Mouse (Mus musculus) heart, postnatal 25 days (tissue): Measurements from ENCODE around the gene Sh2b3. TPM values are rescaled to one million over a fixed set of nuclear protein-coding genes. Genes with fewer than 3 reads are reported as not detected.
"Not testable (repeated sequence)": the region's sequence is repeated elsewhere in the genome, so short reads cannot be mapped to it uniquely, and the experiment has no call there.

Experiments used
- DNase-seq: peaks from one replicate; pipeline ENCODE4 v3.0.0; 2022; ENCODE audit warnings: low spot score
- intact Hi-C: fragments of 180-260 bp; cut with DNase I; formaldehyde crosslinking; loops from one replicate; pipeline ENCODE4 v1.15.1; 2025
- total RNA-seq, 2 experiments: library from RNA; stranded (reverse); gene quantifications; 2 replicates each; pipeline ENCODE4 v1.2.3; 2021

Sh2b3 gene
- total RNA-seq, 2 experiments from 2014 or later: 20.3 to 27.3 TPM

- not testable (repeated sequence) for DNase-seq
- intact Hi-C loops: loop anchor here (10.0 kb wide), 1 partner anchor 52 kb away; no protein-coding TSS in a partner anchor
Measured at GRCm38 (mm10) chr5:121847269-121847668, 9.8 kb upstream of the Sh2b3 start.

DNA sequence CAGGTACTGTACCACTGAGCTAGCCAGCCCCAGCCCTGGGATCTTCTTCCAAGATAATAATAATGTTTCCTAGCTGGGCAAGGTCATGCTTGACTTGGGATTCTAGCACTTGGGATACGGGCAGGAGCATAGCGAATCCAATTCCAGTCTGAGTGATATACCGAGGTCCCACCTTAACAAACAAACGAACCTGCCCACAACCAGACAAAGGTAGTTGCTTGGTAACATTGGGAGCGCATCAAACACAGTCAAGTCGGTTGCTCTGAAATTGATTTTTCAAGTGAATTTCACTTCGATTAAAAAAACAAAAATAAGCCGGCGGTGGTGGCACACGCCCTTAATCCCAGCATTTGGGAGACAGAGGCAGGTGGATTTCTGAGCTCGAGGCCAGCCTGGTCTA lies 8.9 kb upstream of the Sh2b3 start:
- intact Hi-C loops: loop anchor here (10.0 kb wide), 1 partner anchor 52 kb away; no protein-coding TSS in a partner anchor
- no peak for DNase-seq

GRCm38 (mm10) chr5:121845361-121845760 lies 7.9 kb upstream of the Sh2b3 start:
- intact Hi-C loops: loop anchor here (10.0 kb wide), 1 partner anchor 51 kb away; no protein-coding TSS in a partner anchor
- no peak for DNase-seq

DNA sequence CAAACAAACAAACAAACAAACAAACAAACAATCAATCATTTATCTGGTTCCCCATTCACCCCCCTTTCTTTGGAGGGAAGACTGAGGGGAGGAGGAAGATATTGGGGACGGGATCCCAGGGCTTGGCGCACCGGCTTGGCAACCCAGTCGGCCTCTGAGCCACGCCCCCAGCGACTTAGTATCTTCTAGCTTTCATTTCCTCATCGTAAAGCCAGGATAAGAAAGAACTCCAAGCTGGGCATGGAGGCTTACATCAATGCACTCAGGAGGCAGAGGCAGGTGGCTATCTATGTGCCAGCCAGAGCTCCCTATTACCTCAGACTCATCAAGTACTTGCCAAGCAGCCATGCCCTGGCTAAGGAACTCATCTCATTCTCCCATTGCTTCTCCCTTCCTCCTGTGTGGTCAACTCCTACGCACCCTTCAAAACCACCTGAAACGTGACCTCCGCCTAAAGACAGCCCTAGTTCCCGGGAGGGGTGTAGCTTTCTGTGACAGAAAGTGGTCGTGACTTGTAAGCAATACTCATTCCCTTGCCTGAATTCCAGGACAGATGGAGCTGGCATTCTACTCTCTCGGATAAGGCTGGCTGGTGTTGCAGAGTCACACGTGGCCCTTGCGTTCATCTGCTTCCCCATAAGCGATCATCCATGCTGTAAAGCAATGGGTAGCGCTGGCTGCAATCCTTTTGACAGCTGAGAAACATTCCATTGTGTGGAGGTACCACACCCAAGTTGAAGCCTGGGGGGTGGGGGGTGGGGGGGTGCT lies 5.9 kb upstream of the Sh2b3 start:
- intact Hi-C loops: loop anchor here (5.0 to 10.0 kb wide), 2 partner anchors 49 to 131 kb away; partner anchors contain the start of gene Atxn2
- no peak for DNase-seq

DNA sequence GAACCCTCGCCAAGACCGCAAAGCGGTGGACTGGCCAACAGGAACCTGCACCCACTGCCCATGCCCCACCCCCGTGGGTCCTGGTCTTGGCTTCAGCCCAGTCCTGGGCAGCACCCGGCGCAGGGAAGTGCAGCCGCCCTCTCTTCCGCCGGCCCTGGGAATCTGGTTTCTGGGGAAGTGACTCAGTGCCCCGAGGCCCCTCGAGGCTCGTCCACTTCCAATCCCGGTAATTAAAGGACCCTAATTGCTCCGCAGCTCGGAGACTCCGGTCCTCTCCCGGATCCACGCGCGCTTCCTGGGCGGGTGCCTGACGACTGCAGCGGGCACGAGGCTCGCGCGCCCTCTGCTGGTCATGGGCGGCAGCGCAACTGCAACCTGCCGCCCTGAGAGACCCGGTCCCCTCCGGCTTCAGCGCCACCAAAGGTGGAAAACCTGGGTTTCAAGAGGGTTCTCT lies 5.2 kb upstream of the Sh2b3 start:
- intact Hi-C loops: loop anchor here (1.0 to 10.0 kb wide), 3 partner anchors 27 to 130 kb away; partner anchors contain the start of gene Atxn2
- peak; percentile 70 for DNase-seq

- no peak for DNase-seq
- intact Hi-C loops: loop anchor here (1.0 to 10.0 kb wide), 3 partner anchors 27 to 130 kb away; partner anchors contain the start of gene Atxn2
Measured at GRCm38 (mm10) chr5:121841973-121842372, 4.5 kb upstream of the Sh2b3 start.

DNA sequence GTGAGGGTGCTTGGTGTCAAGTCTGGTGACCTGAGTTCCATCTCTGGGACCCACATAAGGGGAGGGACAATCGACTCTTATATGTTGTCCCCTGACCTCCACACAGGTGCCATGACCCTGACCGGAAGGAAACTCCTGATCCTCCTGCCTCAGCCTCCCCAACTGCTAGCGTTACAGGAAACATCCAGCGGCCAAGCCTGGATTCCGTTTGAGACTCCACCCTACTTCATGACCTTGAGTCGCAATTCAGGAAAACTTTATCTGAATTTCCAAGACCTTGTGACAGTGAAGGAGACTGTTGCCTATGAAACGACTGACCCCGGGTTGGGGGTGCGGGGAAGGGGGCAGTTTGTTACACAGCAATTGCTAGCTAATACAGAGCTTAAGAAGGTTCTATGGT lies 4.1 kb upstream of the Sh2b3 start:
- intact Hi-C loops: loop anchor here (5.0 to 10.0 kb wide), 2 partner anchors 47 to 129 kb away; partner anchors contain the start of gene Atxn2
- no peak for DNase-seq

- DNase-seq: no peak
- intact Hi-C loops: no loop called here
Measured at GRCm38 (mm10) chr5:121839128-121839473, 1.7 kb upstream of the Sh2b3 start.

DNA sequence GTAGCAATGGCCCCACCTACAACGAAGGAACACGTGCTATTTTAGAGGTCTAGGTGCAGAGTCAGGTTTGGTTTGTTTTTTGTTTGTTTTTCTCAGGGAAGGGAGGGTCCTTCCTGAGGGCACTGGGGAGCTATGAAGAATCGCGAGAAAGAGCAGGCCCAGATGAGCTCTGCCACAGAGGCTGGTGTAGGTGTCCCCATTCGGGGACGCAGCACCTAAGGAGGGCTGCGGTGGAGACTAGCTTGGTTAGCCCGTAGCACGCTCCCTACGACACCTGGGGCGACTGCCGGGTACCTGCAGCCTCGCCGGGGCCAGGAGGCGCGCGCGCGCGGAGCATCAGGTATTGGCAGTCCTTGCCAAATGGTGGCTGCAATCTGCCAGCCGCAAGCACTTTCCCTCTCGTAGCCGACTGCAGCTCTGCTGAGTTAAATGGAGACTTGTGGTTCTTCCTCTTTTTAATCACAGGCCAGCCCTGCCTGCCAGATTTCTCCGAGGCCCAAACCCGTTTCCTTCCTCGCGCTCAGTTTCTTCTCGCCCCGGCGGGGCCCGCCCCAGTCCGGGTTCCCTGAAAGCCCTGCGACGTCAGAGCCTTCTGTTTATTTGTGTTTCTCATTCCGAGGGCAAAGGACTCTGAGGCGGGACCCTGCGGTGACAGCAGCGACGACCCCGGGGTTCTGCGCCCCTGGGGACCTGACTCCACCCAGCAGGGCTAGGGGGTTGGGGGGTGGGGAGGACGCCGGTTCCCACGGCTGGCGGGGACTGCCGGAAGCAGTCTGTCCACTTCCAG lies 1.1 kb upstream of the Sh2b3 start:
- DNase-seq: peak; percentile 65
- intact Hi-C loops: no loop called here

GRCm38 (mm10) chr5:121836692-121837415 lies 592 bp downstream of the Sh2b3 start:
- intact Hi-C loops: no loop called here
- DNase-seq: peak; percentile 91

DNA sequence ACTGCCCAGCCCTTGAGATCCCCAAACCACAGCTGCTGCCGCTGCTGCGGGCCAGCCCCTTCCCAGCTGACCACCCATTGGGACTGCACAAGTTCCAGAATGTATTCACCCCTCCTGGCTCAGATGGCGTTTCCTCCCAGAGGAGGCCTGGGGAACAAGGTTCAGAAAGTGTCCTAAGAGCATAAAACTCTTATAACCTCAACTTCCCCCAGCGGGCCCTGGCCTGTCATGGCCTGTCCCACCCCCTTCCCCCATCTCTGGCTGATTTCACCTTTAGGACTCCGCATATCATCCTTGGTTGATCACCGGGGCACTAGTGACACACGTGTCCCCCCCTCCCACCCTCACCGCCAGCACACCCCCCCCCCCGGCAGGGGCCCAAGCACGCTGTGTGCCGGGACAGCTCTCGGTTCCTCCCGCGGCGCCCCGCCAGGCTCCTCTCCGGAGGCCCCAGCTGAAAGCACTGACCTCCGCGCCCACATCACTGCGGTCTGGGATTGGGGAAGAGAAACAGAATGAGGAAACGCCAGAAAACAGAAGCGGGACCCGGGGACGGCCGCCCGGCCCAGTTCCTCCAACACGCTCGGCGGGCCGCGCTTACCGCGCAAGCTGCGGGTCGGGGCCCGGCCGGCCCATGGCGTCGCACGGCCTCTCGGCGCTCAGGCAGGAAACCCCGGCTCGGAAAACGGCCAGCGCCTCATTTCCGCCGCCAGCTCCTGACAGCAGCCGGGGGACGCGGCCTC lies 1.3 kb downstream of the Sh2b3 start:
- DNase-seq: no peak
- intact Hi-C loops: no loop called here

- intact Hi-C loops: no loop called here
- DNase-seq: no peak
Measured at GRCm38 (mm10) chr5:121834991-121835747, 2.3 kb downstream of the Sh2b3 start.

GRCm38 (mm10) chr5:121834241-121834606 lies 3.2 kb downstream of the Sh2b3 start:
- no peak for DNase-seq

GRCm38 (mm10) chr5:121833572-121834240 lies 3.7 kb downstream of the Sh2b3 start:
- DNase-seq: peak; percentile 81
- intact Hi-C loops: no loop called here

More at GRCm38 (mm10) chr5:121834241-121834606, 3.2 kb downstream of the Sh2b3 start:
- intact Hi-C loops: no loop called here

- intact Hi-C loops: no loop called here
- no peak for DNase-seq
Measured at GRCm38 (mm10) chr5:121833159-121833558, 4.3 kb downstream of the Sh2b3 start.

GRCm38 (mm10) chr5:121832376-121833155 lies 4.9 kb downstream of the Sh2b3 start:
- no peak for DNase-seq
- intact Hi-C loops: no loop called here

DNA sequence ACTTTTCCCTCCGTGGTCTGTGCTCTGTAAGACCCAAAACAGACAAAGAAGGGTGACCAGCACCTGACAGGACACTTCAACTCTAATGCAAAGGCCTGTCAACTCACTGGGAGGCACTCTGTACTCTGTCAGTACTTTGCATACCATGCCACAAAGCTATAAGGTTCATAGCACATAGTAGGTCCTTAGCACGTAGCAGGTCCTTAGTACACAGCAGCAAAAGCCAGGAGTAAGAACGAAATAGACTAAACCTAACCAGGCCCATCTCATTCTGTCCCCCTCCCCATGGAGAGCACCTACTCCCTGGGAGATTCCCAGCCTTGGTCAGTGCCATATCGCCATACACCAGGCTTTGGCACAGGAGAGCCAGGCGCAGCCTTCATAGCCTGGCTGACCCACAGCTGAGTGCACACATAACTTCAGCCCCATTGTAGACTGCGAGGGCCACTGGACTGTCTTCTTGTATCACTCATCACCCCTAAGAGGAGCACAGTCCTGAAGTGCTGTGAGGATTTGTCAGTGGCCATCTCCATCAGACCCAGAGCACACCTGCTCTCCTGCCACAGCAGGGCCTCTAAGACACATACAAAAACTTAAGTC lies 6.3 kb downstream of the Sh2b3 start:
- no peak for DNase-seq
- intact Hi-C loops: no loop called here
